Mouse (Mus musculus) T-cell, adult 2 months (primary cell): ENCODE measurements around the gene B4galt5.

ENCODE experiments used
- DNase-seq: peaks from one replicate; pipeline ENCODE4 v3.0.0; 2022; ENCODE audit warnings: low spot score

B4galt5 gene

GRCm38 (mm10) chr2:167332336-167332987 lies 16.5 kb downstream of the B4galt5 start:
- DNase-seq = no peak

DNA sequence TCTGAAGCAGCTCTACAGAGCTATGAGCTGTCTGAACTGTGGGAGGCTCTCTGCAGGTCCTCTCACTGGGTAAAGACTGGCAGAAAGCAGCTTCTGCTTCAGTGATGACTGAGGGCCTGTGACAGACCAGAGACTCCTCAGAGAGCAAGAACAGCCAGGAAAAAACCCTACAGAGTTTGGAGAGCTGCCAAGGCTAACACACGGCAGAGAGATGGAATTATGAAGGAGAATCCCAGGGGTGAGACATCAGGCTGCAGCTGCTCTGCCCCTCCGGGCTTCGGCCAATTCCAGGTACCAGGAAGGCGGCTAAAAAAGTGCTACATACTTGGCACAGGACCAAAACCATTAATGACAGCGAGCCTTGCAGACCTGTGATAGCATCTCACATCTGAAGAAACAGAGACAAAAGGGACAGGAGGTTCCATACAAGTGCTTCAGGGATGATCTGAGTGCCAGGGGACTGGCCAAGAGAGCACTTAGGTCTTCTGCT lies 17.5 kb downstream of the B4galt5 start:
- DNase-seq = no peak

- DNase-seq = no peak
Measured at GRCm38 (mm10) chr2:167330581-167330980, 18.4 kb downstream of the B4galt5 start.

DNA sequence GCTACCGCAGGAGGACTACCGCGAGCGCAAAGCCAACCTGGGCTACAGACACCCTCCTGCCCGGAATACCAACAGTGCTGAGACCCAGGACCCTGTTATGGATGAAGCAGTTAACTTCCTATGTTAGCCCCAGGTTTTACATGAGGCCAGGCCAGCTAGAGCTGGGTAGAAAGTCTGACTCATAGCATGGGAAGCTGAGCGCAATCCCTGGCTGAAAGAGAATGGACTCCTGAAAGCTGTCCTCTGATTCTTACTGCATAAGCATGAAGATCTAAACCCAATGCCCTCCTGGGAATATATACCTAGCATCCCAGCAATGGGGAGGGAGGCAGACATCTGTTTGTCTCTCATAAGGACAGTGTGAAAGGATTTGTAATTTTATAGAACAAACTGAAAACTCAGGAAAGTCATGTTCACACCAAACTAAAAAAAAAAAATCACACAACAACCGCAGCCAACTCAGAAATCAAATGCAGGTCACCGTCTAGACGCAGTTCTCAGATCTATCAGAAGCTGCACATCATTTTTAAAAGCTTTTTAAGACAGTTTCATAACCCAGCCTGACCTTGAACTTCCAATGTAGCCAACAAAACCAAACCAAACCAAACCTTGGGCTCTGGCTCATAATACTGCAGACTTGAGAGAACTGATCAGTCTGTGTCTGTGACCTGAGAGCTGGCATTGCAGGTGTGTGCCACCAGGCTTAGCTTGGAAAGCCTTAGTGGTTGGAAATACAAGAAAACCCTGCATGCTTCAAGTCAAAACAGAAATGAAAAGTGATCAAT lies 19.3 kb downstream of the B4galt5 start:
- no peak for DNase-seq

DNA sequence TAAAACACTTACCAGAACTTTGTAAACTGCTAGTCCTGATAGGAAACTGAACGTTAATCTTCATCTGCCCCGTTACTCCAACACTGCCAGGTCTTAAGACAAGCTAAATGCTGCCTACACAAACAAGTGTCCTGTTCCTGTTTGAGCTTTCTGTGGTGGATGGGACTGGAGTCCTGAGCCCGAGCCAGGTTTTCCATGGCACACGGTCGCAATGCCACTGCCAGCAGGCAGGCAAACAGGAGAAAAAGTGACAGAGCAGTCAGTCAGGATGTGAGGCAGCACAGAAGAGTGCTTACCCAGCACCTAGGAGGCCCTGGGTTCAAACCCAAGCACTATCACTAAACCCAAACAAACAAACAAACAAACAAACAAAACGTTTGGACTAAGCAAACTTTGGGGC lies 20.6 kb downstream of the B4galt5 start:
- no peak for DNase-seq

DNA sequence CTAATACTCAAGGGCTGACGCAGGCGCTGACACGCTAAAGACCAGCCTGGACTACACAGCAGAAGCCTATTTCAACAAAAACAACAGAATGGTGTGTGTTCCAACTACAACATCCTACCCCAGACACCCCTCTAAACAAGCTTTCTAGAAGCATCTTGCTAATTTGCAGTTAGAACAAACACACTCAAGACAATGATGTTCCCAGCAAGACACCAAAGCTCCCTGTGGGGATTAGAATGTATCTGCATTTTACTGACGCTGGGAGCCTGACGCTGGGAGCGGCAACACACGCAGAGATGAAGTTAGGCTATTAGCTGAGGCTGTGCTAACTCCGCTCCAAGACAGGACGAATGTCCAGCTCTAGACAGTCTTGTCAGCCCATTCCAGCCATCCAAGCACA lies 22.4 kb downstream of the B4galt5 start:
- DNase-seq = no peak

DNA sequence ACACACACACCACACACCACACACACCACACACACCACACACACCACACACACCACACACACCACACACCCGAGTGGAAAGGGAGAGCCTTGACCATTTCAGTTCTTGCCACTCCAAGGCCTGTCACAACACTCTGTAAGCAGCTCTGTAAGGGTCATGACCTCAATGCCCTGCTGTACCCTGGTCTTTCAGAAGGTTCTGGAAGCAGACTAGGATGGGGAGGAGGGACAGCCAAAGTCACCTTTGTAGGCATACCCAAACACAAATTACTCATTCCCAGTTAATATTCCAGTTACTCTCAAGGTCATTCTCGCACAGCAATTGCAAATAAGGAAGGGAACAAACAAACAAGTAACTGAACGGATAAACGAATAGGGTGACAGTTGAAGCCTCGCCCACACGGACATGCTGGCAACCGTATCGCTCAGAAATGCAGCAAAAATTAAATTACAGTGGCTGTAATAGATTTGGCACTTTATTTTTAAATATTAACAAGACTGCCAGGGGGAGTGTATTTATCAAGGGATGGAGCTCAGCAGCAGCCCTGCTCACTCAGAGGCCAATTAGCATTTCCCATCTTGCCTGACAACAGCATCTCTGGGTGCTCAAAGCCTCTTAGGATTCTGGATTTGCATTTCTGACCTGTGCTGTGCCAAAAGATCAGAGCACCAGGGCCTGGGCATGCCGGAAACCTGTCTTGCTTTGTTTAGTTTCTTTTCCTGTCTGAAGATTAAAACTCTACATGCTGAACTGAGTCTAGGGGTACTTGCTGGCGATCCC lies 24.6 kb downstream of the B4galt5 start:
- no peak for DNase-seq

- no peak for DNase-seq
Measured at GRCm38 (mm10) chr2:167323116-167323515, 25.9 kb downstream of the B4galt5 start.

GRCm38 (mm10) chr2:167321372-167321771 lies 27.6 kb downstream of the B4galt5 start:
- no peak for DNase-seq

DNA sequence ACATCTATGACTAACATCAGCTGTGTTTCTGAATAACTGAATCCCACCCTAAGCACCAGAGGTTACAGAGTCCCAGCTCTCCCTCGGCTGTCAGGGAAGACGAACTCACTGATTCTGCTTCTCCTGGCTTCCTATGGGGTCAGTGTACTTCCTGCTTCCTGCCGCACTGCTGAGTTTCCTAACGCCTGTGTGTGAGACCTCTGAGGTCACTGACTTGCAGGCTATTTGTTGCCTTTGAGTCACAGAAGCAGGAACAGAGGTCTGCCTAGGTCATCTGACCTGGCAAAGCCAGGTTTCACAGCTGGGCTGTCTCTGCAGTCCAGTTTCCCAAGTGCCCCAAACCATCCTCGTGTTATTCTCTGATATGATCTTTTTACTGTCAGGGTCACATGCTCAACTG lies 30.0 kb downstream of the B4galt5 start:
- DNase-seq = no peak

DNA sequence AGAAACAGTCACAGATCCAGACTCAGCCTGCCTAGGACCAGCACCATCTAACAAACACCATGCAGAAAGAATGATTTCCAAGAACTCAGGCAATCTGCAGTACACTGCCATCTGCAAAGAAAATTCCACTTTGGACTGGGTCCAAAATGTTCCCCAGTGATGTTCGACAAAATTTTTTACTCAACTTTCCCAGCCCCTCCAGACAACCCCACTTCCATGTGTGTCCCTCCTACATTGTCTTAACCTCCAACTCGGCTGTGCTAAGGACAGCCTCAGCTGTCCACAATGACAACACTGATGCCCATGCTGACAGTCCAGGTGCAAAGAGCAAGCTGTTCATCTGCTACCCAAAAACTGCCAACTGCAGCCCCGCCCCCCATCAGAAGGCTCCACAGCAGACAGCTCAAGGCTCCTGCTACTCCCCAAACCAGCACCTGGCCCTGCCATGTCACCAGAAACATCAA lies 32.2 kb downstream of the B4galt5 start:
- DNase-seq = no peak

DNA sequence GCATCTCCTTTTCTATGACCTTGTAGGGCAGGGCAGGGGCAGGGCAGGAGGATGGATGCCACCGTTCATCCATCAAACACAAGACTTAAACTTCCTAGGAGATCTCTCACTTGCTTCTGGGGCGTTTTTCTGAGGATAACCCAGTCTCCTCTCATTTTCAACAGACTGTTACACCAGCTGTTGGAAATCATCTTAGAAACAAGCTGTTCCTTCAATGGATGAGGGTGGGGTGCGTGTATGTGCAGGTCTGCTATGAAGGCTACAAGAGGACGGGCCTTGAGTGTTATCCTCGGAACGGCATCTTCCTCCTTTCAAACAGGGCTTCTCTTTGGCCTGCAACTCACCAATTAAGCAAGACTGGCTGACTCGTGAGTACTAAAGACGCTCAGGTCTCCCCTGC lies 34.5 kb downstream of the B4galt5 start:
- no peak for DNase-seq

DNA sequence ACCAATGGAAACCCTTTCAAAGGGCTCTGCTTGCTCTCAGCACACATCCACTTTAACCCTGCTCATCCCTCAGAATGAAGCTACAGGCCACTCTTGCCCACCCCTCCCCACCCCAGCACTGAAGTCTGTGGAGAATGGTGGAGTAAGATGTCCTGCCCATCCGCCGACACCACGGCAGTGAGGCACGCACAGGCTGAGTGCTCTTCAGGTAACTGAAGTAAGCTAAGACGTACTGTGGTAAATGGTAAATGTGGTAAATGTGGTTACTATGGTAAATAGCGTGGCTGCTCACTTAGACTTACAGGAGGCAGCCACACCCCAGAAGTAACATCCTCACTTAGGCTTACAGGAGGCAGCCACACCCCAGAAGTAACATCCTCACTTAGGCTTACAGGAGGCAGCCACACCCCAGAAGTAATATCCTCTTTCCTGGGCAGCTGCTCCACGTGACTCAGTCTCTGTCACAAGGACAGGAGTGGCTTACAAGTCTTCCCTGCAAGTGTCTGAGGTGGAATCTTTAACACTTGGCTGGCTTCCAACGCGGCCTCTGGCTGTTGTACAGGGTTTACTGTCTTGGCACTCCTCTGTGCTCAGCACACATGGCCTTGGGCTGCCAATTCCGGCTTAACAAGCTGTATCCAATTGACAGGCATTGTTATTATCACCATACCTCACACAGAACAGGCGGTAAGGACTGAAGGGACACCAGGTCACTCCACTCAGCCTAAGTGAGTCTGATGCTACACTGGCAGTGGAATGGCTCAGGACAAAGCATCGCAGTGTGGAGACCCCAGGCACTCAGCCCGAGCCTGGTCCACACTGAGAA lies 35.3 kb downstream of the B4galt5 start:
- DNase-seq = peak; percentile 55

- no peak for DNase-seq
Measured at GRCm38 (mm10) chr2:167310121-167310520, 38.9 kb downstream of the B4galt5 start.

GRCm38 (mm10) chr2:167309286-167309685 lies 39.7 kb downstream of the B4galt5 start:
- DNase-seq = no peak

DNA sequence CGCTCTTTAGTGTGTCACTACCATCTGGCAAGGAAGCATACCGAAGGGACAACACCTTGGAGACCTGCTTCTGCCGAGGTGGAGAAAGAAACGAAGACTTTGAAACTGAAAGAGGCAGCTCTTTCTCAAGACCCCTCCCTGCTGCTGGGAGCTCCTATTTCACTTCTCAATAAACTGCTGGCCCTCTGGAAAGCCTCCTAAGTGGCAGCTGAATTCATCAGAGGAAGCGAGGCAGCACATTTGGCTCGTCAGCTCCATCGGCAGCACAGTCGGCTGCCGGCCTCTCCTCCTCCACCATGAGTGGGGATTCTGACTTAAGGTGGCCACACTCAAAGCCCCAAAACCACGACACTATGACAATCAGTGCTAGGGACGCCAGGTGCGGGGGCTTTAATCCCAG lies 41.3 kb downstream of the B4galt5 start:
- DNase-seq = no peak

DNA sequence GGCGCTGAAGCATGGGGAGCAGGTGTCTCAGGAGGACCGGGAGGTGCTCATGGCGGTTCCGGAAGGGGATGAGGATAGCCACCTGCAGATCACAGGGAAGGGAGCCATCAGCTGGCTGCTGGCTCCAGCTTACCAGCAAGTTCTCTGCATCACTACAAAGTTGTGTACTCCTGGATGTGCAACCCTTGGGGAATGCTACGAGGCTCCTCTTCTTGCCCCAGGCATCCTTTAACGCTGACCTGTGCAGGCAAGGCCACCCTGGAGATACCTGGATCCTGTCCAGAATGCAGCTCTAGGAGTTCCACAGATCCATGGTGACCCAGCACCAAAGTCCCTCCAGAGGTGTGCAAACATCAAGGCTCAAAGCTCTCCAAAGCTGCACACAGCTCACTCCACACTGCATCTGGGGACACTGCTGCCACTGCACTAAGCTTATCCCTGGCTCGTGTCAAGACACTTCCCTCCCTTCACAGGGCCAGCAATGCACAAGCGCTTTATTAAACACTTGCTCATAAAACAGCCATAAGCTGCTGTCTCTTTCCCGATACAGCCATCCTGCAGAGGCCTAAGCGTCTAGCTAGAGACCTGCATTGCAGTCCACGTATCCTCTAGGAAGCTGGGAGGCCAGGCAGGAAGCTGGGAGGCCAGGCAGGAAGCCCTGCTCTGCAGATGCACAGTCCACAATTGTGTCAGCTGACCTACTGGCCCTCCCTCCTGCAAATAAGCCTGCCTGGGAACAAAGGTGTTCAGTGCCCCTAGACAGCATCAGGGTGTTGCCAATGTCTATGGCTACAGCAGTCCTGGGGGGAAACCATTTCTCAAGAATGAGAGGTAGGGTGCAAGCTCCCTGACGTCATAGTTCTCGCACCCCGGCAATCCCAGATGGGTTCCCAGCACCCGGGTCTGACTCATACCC lies 42.1 kb downstream of the B4galt5 start:
- no peak for DNase-seq

- DNase-seq = no peak
Measured at GRCm38 (mm10) chr2:167306273-167306594, 42.7 kb downstream of the B4galt5 start.

DNA sequence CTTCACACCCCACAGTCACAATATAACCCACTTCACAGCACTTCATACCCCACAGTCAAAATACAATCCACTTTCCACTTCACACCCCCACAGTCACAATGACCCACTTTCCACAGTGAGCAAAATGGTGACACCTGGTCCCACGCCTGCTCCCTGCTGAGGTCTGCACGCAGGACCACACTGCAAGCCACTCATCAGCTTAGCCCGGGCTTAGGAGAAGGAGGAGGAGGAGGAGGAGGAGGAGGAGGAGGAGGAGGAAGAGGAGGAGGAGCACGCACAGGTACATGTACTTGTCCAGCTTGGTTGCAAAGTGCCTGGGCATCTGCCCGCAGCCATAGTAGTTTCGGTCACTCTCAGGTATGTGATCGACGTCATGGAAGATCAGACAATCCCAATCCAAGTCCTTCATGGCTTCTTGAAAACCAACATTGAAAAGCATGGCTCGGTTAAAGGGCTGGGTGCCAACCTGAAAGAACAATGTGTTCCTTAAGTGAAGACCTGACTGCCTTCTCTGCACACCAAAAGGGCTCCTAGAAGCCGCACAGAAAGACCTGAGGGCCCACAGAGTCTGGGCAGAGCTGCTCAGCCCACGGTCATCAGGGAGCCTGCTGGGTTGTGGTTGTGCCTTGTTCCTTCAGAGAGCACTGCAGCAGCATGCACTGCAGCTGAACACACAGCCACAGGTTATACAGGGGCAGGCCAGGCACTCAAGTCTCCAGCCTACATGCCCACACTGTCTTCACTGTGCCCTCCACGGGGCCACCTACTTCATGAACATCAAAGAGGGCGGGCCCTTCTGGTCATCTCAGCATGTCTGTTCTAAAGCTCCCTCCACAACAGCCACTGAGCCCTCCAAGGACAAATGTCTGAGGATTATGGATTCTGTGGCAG lies 43.4 kb downstream of the B4galt5 start:
- DNase-seq = no peak
